Comparison of ENCODE assay signal across 8 mouse cellular contexts in genomic region chr14:121919752-121920151, GRCm38 (mm10). TPM values are rescaled to one million over a fixed set of nuclear protein-coding genes. Genes with fewer than 3 reads are reported as not detected.
A peak's percentile ranks its signal among the peaks of the same experiment; 100 is the strongest.
DNase-seq lines count a peak whose midpoint lies in the region; ATAC-seq and TF ChIP-seq lines count a peak whose summit lies in the region.
"Had no signal": no experiment of that assay in that cellular context is flagged by ENCODE, and none has a peak within 500 bp of the region (broad histone marks: within the 10 kb centered on the region; RNA-seq: fewer than 3 reads in every experiment).

No protein-coding gene starts in this region.

- no peak for TF ChIP-seq POLR2A in kidney, adult 2 months (IDR thresholded peaks at IDR 0.05; ENCODE audit: low read depth, low read length)
- TF ChIP-seq POLR2A in ES-Bruce4 (IDR thresholded peaks at IDR 0.05; ENCODE audit: insufficient read depth, low read length): no peak

- TF ChIP-seq CTCF in kidney, adult 2 months (conservative IDR thresholded peaks at IDR 0.05; ENCODE audit: insufficient read depth, insufficient read length, low read depth, low read length): peak; percentile 60
- peak; percentile 35 for TF ChIP-seq CTCF in ES-Bruce4 (IDR thresholded peaks at IDR 0.05; ENCODE audit: low read depth, low read length)

- no peaks in the 10 kb centered on the region for H3K36me3 ChIP-seq in kidney, adult 2 months (ENCODE audit: control insufficient read depth, insufficient read depth, low read length)
- no peaks in the 10 kb centered on the region for H3K36me3 ChIP-seq in ES-Bruce4 (ENCODE audit: control insufficient read depth, insufficient read depth, low read length, poor library complexity, severe bottlenecking)
- H3K36me3 ChIP-seq in heart, embryonic 11.5 days (ENCODE audit: control insufficient read depth, insufficient read depth, low read length): peaks cover 7% of the 10 kb centered on the region; the same call in 1 of the 2 replicates

- H3K4me1 ChIP-seq in kidney, adult 2 months (ENCODE audit: control insufficient read depth, insufficient read depth, low read length): peaks cover 7% of the 10 kb centered on the region
- H3K4me1 ChIP-seq in ES-Bruce4 (ENCODE audit: control insufficient read depth, insufficient read depth, low read length): no peaks in the 10 kb centered on the region
- H3K4me1 ChIP-seq in heart, embryonic 11.5 days (ENCODE audit: control insufficient read depth, insufficient read depth, low read length): peaks cover 11% of the 10 kb centered on the region

- H3K27ac ChIP-seq in kidney, adult 2 months (ENCODE audit: insufficient read depth, low read depth, low read length): no peak overlapping the region
- H3K27ac ChIP-seq in ES-Bruce4 (ENCODE audit: insufficient read depth, low read length): no peak overlapping the region
- no peak overlapping the region for H3K27ac ChIP-seq in heart, embryonic 11.5 days (ENCODE audit: low read depth, low read length)

- no peak overlapping the region for H3K4me2 ChIP-seq in heart, embryonic 11.5 days

- ATAC-seq in granulocyte monocyte progenitor cell, adult 5-6 weeks (replicated peaks; ENCODE audit: poor library complexity, severe bottlenecking): 0 out of 2 replicates have a peak, but pooled peaks have one; percentile 23
- no peak for ATAC-seq in heart, embryonic 11.5 days (replicated peaks; ENCODE audit: insufficient number of reproducible peaks, low FRiP score, low TSS enrichment)

- DNase-seq in kidney, adult 2 months: no peak
- DNase-seq in kidney, postnatal 14 days: no peak
- peak; percentile 64 for DNase-seq in A20 (ENCODE audit: low read depth, low spot score)
- no peak for DNase-seq in right cerebral cortex, postnatal 25 days

- no peaks in the 10 kb centered on the region for H3K27me3 ChIP-seq in kidney, adult 2 months (replicated peaks; ENCODE audit: control insufficient read depth, insufficient read depth, low read length)
- no peaks in the 10 kb centered on the region for H3K27me3 ChIP-seq in ES-Bruce4 (ENCODE audit: control insufficient read depth, insufficient read depth, low read length, poor library complexity, severe bottlenecking)
- H3K27me3 ChIP-seq in heart, embryonic 11.5 days (ENCODE audit: control insufficient read depth, insufficient read depth, low read length): no peaks in the 10 kb centered on the region

- no peak for TF ChIP-seq EP300 in ES-Bruce4 (IDR thresholded peaks at IDR 0.05; ENCODE audit: insufficient read depth, low read depth, low read length)

- H3K9ac ChIP-seq in ES-Bruce4 (ENCODE audit: low read depth, poor library complexity, severe bottlenecking): no peak overlapping the region
- H3K9ac ChIP-seq in heart, embryonic 11.5 days (ENCODE audit: low read depth, low read length): no peak overlapping the region

- H3K4me3 ChIP-seq in kidney, adult 2 months (ENCODE audit: insufficient read depth, low read depth, low read length): no peak overlapping the region
- H3K4me3 ChIP-seq in ES-Bruce4 (ENCODE audit: low read depth, low read length): no peak overlapping the region
- no peak overlapping the region for H3K4me3 ChIP-seq in heart, embryonic 11.5 days (ENCODE audit: low read depth, low read length)

- WGBS in kidney, adult 2 months: 5% methylated on average over 3 of the region's 3 CpGs
- WGBS in heart, embryonic 11.5 days (ENCODE audit: insufficient replicate concordance): 25% methylated on average over 3 of the region's 3 CpGs

- H3K9me3 ChIP-seq in ES-Bruce4 (replicated peaks; ENCODE audit: control insufficient read depth, insufficient read depth, low read length, poor library complexity, severe bottlenecking): no peaks in the 10 kb centered on the region
- no peaks in the 10 kb centered on the region for H3K9me3 ChIP-seq in heart, embryonic 11.5 days (replicated peaks; ENCODE audit: control insufficient read depth, low read length)

RNA-seq across cellular contexts. Expression of gene Gpr18, which starts 4.2 kb away (rescaled TPM):
- 0.83 and 3.5 TPM in 2 replicates for polyA plus RNA-seq in kidney, adult 2 months (2012; rRNA removed)
- polyA plus RNA-seq in ES-Bruce4 (2011; ENCODE audit: insufficient read depth, insufficient read length, low read depth, missing spikeins): not detected in 2 replicates
- total RNA-seq in granulocyte monocyte progenitor cell, adult 5-6 weeks (2014; fragmentation: Nextera tagmentation): 0.60 and 3.1 TPM in 2 replicates
- 0.43 TPM in 1 of 2 replicates, not detected in the other for total RNA-seq in granulocyte monocyte progenitor cell, adult 5-6 weeks (2017)
- 0.20 and 0.42 TPM in 2 replicates for polyA plus RNA-seq in heart, embryonic 11.5 days (2014; fragmentation: Nextera tagmentation; extraction: Ambion mirVana)
- total RNA-seq: left cerebral cortex, adult 8-10 months had no signal

RNA-seq across cellular contexts. Expression of gene Ubac2, which starts 41.3 kb away (rescaled TPM):
- polyA plus RNA-seq in kidney, adult 2 months (2012; rRNA removed): 69.3 and 71.6 TPM in 2 replicates
- 42.2 and 42.3 TPM in 2 replicates for polyA plus RNA-seq in ES-Bruce4 (2011; ENCODE audit: insufficient read depth, insufficient read length, low read depth, missing spikeins)
- 23.6 and 30.1 TPM in 2 replicates for total RNA-seq in granulocyte monocyte progenitor cell, adult 5-6 weeks (2014; fragmentation: Nextera tagmentation)
- total RNA-seq in granulocyte monocyte progenitor cell, adult 5-6 weeks (2017): 28.3 and 34.1 TPM in 2 replicates
- polyA plus RNA-seq in heart, embryonic 11.5 days (2014; fragmentation: Nextera tagmentation; extraction: Ambion mirVana): 63.4 and 69.5 TPM in 2 replicates

RNA-seq across cellular contexts. Expression of gene Gpr183, which starts 45.2 kb away (rescaled TPM):
- 0.65 and 1.7 TPM in 2 replicates for polyA plus RNA-seq in kidney, adult 2 months (2012; rRNA removed)
- not detected in 2 replicates for polyA plus RNA-seq in ES-Bruce4 (2011; ENCODE audit: insufficient read depth, insufficient read length, low read depth, missing spikeins)
- 3.2 and 3.3 TPM in 2 replicates for total RNA-seq in granulocyte monocyte progenitor cell, adult 5-6 weeks (2014; fragmentation: Nextera tagmentation)
- 3.4 and 3.7 TPM in 2 replicates for total RNA-seq in granulocyte monocyte progenitor cell, adult 5-6 weeks (2017)
- polyA plus RNA-seq in heart, embryonic 11.5 days (2014; fragmentation: Nextera tagmentation; extraction: Ambion mirVana): 1.5 TPM in 2 replicates
